Mouse (Mus musculus) CD8-positive naive resting alpha-beta T cell, adult 57 days (primary cell): ENCODE measurements around the gene Was. TPM values are rescaled to one million over a fixed set of nuclear protein-coding genes. Genes with fewer than 3 reads are reported as not detected.

Experiments used
- total RNA-seq: library from RNA; stranded (reverse); gene quantifications from one replicate; pipeline ENCODE4 v1.2.4, GENCODE M21; 2023

Was gene
- 100 TPM for total RNA-seq

GRCm38 (mm10) chrX:8090346-8090953 lies at the start of gene Was:
Was (minus strand) TSS chrX:8090498.

GRCm38 (mm10) chrX:8132017-8132976 lies 42.0 kb upstream of the Was start, which contains the start of gene Wdr13:
Wdr13 (minus strand) TSS chrX:8132892.

GRCm38 (mm10) chrX:8074430-8075014 lies 15.8 kb downstream of the Was start, which contains the start of gene Suv39h1:
Suv39h1 (minus strand) TSS chrX:8074760.

Other genes starting within 250 kb of the Was start
- 214 TPM for gene Otud5, start 249.1 kb downstream of the Was start, total RNA-seq
- 121 TPM for gene Pim2, start 212.2 kb downstream of the Was start, total RNA-seq
- gene Slc35a2, start 206.5 kb downstream of the Was start, total RNA-seq, result 38.3 TPM
- 68.3 TPM for gene Pqbp1, start 191.2 kb downstream of the Was start, total RNA-seq
- 31.9 TPM for gene Timm17b, start 191.1 kb downstream of the Was start, total RNA-seq
- not detected for gene Gm10491, start 182.7 kb downstream of the Was start, total RNA-seq
- not detected for gene Gm10490, start 181.0 kb downstream of the Was start, total RNA-seq
- gene Pcsk1n, start 170.7 kb downstream of the Was start, total RNA-seq, result not detected
- not detected for gene Eras, start 161.9 kb downstream of the Was start, total RNA-seq
- 11.2 TPM for gene Hdac6, start 142.6 kb downstream of the Was start, total RNA-seq
- 0.61 TPM for gene Gata1, start 112.4 kb downstream of the Was start, total RNA-seq
- gene Glod5, start 72.0 kb downstream of the Was start, total RNA-seq, result not detected
- gene Suv39h1, start 15.7 kb downstream of the Was start, total RNA-seq, result 32.6 TPM
- 44.8 TPM for gene Wdr13, start 42.4 kb upstream of the Was start, total RNA-seq
- gene Rbm3, start 55.4 kb upstream of the Was start, total RNA-seq, result 531 TPM
- 16.1 TPM for gene Tbc1d25, start 85.7 kb upstream of the Was start, total RNA-seq
- 41.9 TPM for gene Ebp, start 103.0 kb upstream of the Was start, total RNA-seq
- not detected for gene Porcn, start 116.0 kb upstream of the Was start, total RNA-seq
- 14.0 TPM for gene Ftsj1, start 161.9 kb upstream of the Was start, total RNA-seq
- gene Slc38a5, start 180.6 kb upstream of the Was start, total RNA-seq, result not detected
- not detected for gene Ssxb10, start 236.9 kb upstream of the Was start, total RNA-seq